Mouse (Mus musculus): ENCODE results near the gene Trim14. TPM values are rescaled to one million over a fixed set of nuclear protein-coding genes. Genes with fewer than 3 reads are reported as not detected.

Trim14 gene
- total RNA-seq, 2 experiments from 2014 or later: 0.72 to 1.1 TPM

DNA sequence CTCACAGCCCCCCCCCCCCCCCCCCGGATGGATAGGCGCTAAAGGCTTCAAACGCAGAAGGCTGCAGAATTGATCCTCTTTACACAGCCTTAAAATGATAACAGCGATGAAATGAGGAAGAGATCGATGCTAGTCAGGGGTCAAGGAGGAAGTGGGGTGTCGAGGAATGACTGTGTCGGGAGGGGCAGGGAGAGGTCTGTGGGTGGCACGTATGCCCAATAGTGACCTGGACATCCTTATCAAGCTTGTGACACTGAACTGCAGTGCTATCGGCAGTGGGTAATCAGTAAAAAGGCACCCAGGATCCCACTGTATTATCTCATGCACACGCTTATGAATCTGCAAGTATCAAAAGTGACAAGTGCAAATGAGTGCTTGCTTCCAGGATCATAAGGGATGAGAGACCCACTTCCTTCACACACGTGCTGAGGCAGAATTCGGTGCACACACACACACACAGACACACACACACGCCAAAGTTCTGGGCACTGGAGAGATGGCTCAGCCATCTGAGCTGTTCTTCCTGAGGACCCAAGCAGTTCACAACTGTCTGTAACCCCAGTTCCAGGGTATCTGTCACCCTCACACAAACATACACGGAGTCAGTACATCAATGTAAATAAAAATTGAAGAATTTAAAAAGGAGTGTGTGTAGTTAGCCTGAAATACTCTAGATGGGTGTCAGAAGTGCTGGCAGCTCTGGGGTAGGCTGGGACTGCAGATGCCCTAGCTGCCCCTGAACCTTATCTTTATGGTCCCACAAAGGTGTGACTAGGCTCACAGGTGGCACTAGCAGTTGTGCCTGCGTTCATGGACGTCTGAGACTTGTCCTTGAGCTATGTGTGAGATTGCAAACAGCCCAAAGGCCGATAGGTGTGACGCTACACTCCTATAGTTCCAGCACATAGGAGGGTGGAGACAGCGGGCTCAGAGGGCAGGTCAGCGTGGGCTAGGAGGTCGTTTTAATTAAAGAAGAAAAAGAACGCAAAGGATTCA lies 23.0 kb upstream of the Trim14 start:
- TF ChIP-seq CTCF (IDR thresholded peaks at IDR 0.05): no peak
- intact Hi-C loops (cut with DNase I): no loop called here

DNA sequence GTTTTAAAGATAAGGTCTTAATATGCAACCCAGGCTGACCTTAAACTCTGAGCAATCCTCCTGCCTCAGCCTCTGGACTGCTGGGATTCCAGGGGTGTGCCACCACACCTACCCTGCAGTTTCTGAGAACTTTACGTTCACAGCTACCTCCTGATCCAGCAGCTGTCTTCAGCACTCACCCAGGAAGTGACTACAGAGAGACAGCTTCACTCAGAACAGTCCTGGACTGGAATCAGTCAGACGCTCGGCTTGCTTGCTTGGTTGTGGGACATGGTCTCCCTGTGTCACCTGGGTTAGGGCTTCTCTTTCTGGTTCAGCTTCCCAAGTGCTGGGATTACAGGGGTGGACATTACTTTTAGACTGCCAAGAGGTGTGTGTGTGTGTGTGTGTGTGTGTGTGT lies 21.0 kb upstream of the Trim14 start:
- no peak for DNase-seq (ENCODE audit: extremely low spot score in 1 of 2, low spot score in 2 of 2)
- no peak for TF ChIP-seq CTCF (IDR thresholded peaks at IDR 0.05)
- H3K4me3 ChIP-seq: no peak overlapping the region
- no peak overlapping the region for H3K27ac ChIP-seq
- intact Hi-C loops (cut with DNase I): no loop called here

More for the DNA sequence above, 23.0 kb upstream of the Trim14 start:
- Histone ChIP-seq H3K4me3 (no peak overlapping the region), H3K27ac (no peak overlapping the region)
- no peak for DNase-seq (ENCODE audit: extremely low spot score in 1 of 2, low spot score in 2 of 2)

DNA sequence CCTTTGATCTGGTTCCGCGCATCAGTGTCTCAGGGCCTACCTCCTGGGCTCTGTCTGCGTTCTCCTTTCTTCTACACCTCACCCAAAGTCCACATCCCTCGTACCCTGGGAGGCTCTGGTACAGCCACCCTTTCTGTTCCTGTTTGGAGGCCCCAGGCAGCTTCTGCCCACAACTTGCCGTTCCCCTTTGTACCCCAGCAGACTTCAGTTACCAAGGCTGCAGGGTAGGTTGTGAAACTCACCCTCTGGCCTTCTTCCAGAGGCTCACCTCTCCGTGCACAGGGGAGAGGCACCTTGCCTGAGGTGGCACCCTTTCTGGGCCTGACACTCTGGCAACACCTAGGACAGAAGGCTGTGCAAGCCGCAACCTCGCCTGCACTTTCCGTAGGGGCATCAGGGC lies 19.8 kb upstream of the Trim14 start:
- DNase-seq (ENCODE audit: extremely low spot score in 1 of 2, low spot score in 2 of 2): no peak
- intact Hi-C loops (cut with DNase I): no loop called here
- no peak overlapping the region for H3K4me3 ChIP-seq
- no peak overlapping the region for H3K27ac ChIP-seq
- TF ChIP-seq CTCF (IDR thresholded peaks at IDR 0.05): no peak

DNA sequence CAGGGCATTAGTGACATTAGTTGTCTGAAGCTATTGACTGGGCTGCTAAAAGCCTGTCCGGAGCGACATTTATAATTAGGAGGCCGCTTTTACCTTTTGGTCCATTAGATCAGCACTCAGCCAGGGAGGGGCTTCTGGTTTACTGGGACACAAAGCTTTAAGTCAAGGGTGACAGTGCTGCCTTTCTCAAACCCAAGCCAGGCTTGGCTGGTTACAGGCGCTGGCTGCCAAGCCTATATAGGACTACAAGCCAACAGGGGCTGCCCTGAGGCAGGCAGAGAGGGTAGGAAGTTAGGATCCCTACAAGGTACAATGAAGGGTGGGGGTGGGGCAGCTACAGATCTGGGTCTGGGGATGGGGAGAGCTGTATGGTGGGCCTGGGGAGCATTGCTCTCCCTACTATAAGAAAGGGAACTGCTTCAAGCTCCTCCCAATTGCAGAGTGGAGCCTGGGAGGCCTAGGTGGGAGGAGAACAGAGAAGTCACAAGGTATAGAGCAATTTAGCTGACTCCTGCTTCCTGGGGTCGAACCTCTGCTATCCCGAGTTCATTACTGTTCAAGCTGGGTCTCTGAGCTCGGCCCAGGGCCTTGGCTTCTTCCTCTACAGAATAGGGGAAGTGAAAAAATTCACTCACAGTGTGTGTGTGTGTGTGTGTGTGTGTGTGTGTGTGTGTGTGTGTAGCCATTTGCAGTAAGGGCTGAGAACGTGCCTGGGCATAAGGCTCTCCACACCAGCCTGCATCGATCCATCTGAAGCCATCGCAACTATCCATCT lies 18.5 kb upstream of the Trim14 start:
- H3K4me3 ChIP-seq: no peak overlapping the region
- no peak for DNase-seq (ENCODE audit: extremely low spot score in 1 of 2, low spot score in 2 of 2)
- H3K27ac ChIP-seq: no peak overlapping the region
- no peak for TF ChIP-seq CTCF (IDR thresholded peaks at IDR 0.05)
- intact Hi-C loops (cut with DNase I): no loop called here

DNA sequence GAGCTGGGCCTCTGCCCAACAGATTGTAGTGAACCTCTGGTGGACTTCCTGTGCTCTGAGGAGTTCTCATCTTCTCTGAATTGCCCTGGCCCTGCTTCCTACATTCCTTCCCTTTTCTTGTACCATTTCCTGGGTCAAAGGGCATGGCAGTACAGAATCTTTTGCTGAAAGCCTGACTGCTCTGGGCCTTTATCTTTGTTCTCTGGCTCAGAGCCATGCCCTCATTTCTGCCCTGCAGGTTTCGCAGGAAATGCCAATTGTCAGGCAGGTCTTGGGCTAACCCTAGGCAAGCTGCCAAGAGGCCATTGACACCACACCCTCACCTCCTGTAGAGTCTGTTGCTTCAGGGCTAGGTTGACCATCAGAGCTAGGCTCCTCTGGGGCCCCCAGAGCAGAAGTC lies 17.9 kb upstream of the Trim14 start:
- no peak for TF ChIP-seq CTCF (IDR thresholded peaks at IDR 0.05)
- intact Hi-C loops (cut with DNase I): no loop called here
- DNase-seq (ENCODE audit: extremely low spot score in 1 of 2, low spot score in 2 of 2): no peak
- H3K4me3 ChIP-seq: no peak overlapping the region
- H3K27ac ChIP-seq: no peak overlapping the region

DNA sequence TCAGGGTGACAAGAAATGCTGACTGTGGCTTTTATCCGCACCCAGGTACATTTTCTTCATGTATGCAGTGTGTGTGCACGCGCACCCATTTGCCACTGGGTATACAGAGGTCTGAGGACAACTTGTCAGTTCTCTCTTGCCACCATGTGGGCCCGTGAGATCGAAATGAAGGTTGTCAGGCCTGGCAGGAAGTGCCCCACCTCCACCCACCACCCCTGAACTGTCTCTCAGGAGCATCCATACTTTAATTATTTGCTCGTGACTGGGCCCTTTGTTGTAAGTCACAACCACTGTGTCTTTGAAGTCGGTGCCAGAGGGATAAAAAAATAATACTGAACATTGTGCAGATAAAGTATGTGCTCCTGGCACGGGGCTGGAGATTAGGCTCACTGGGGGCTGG lies 14.5 kb upstream of the Trim14 start:
- DNase-seq (ENCODE audit: extremely low spot score in 1 of 2, low spot score in 2 of 2): no peak
- intact Hi-C loops (cut with DNase I): no loop called here
- TF ChIP-seq CTCF (IDR thresholded peaks at IDR 0.05): no peak
- Histone ChIP-seq H3K4me3 (no peak overlapping the region), H3K27ac (no peak overlapping the region)

DNA sequence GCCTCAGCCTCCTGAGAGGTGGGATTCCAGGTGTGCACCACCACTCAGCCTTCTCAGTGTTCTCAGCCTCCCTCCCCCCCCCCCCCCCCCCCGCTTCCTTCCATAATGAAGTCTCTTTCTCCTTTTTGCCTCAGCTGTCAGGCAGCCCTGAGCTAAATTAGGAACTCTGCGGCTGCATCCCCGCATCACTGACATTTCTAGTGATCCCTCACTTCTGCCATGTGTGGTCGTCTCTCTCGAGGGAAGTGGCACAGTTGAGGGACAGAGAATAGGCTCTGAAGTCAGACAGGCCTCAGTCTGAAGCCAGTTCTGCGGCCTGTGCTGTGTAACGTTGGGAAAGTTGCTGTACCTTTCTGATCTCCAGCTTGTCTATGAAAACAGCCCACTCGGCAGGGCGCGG lies 14.0 kb upstream of the Trim14 start:
- TF ChIP-seq CTCF (IDR thresholded peaks at IDR 0.05): no peak
- DNase-seq (ENCODE audit: extremely low spot score in 1 of 2, low spot score in 2 of 2): no peak
- Histone ChIP-seq H3K27ac (no peak overlapping the region), H3K4me3 (no peak overlapping the region)
- intact Hi-C loops (cut with DNase I): loop anchor here (5.0 kb wide), 1 partner anchor 47 kb away; no protein-coding TSS in a partner anchor

DNA sequence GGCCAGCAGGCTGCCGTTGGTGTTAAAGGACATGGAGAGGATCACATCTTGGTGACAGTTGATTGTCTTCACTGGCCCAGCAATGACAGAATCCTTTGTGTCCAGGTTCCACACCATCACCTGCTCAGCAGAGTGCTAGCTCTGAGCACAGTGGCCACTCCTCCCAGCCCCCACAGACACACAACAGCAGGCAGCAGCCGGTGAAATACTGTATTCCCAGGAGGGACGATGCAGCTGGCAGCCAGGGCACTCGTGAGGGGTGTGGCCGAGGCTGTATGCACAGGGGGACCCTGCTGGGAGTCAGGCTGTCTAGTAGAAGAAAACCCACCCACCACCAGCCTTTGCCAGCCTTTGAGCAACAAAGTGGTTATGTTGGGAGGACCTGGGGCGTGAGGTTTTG lies 10.8 kb upstream of the Trim14 start:
- no peak for TF ChIP-seq CTCF (IDR thresholded peaks at IDR 0.05)
- Histone ChIP-seq H3K27ac (no peak overlapping the region), H3K4me3 (no peak overlapping the region)
- DNase-seq (ENCODE audit: extremely low spot score in 1 of 2, low spot score in 2 of 2): no peak
- intact Hi-C loops (cut with DNase I): loop anchor here (5.0 kb wide), 1 partner anchor 51 kb away; no protein-coding TSS in a partner anchor

DNA sequence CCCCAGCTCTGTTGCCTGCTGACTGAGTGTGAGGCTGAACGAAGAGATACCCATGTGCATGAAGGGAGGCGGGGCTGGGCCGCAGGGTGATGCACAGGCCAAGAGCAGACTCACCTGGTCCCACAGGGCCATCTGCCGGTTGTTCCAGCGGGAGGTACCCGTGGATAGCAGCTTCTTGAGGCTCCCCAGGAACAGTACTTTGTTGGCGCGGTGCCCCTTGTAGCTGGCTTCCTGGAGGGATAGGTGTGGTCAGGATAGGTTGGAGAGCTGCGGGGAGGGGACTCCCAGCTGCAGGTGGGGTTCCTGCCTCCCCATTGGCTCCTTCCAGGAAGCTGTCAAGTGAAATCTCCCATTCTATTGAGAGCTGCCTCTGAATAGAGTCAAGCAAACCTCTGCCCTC lies 9.6 kb upstream of the Trim14 start:
- no peak overlapping the region for H3K27ac ChIP-seq

DNA sequence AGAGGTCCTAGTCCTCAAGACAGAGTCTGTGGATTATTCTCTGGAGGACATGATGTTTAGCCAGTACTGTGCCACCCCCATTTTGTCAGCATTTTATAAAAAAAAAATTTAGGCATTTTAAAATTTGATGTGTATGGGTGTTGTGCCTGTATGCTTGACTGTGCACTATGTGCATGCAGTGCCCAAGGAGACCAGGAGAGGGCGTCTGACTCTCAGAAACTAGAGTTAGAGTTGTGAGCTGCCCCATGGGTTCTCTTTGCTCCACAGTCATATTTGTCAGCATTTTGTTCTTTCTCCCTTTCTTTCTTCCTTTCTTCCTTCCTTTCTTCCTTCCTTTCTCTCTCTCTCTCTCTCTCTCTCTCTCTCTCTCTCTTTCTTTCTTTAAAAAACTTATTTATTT lies 8.4 kb upstream of the Trim14 start:
- intact Hi-C loops (cut with DNase I): no loop called here
- no peak overlapping the region for H3K27ac ChIP-seq
- H3K4me3 ChIP-seq: no peak overlapping the region
- no peak for DNase-seq (ENCODE audit: extremely low spot score in 1 of 2, low spot score in 2 of 2)
- TF ChIP-seq CTCF (IDR thresholded peaks at IDR 0.05): peak; percentile 36

More for the DNA sequence above, 9.6 kb upstream of the Trim14 start:
- intact Hi-C loops (cut with DNase I): loop anchor here (5.0 kb wide), 1 partner anchor 52 kb away; no protein-coding TSS in a partner anchor
- H3K4me3 ChIP-seq: no peak overlapping the region
- no peak for DNase-seq (ENCODE audit: extremely low spot score in 1 of 2, low spot score in 2 of 2)
- no peak for TF ChIP-seq CTCF (IDR thresholded peaks at IDR 0.05)

DNA sequence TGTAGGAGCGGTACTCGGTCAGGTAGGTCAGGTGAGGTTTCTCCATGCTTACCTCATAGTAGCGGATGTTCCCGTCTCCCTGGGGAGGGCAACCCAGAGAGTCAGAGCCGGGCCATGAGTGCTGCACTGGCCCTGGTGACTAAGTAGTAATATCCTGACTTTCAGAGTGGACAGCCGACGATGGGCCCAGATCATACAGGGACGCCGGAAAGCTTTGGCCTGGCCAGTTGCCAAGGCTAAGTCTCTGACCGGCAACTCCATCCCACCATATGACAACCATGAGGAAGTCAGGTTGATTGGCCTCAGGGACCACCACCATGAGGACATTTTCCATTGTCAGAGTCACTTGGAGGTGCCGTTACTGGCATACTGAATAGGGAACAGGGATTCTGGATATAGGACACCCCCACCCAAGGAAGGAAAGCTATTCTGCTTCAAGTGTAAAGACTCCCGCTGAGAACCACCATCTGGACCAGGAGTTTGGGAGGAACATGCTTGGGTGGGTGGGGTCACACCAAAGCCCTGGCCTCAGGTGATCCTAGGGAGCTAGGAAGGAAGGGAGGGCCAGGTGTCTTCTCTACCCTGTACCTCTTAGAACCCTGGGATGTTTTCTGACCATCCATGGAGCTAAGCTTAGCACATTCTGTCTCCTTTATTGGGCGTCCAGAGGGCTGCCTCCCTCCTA lies 7.6 kb upstream of the Trim14 start:
- no peak overlapping the region for H3K4me3 ChIP-seq
- intact Hi-C loops (cut with DNase I): no loop called here
- TF ChIP-seq CTCF (IDR thresholded peaks at IDR 0.05): no peak
- no peak overlapping the region for H3K27ac ChIP-seq
- DNase-seq (ENCODE audit: extremely low spot score in 1 of 2, low spot score in 2 of 2): no peak

All from left cerebral cortex, adult 2 months (tissue).